Mouse (Mus musculus) cerebellum, adult 2 months (tissue): Measurements from ENCODE around the gene Adcy1. TPM values are rescaled to one million over a fixed set of nuclear protein-coding genes. Genes with fewer than 3 reads are reported as not detected.

Experiments used
- DNase-seq, 2 experiments: peaks; one replicate each; pipeline ENCODE4 v3.0.0; 2021
- H3K27ac ChIP-seq: fragments of 200-500 bp; 2 replicates; pipeline ENCODE4 v1.5.1; 2012; ENCODE audit warnings: low read length, control low read depth, inconsistent platforms; ENCODE audit not compliant: insufficient read depth
- H3K27me3 ChIP-seq: fragments of 200-500 bp; 2 replicates; pipeline ENCODE4 v1.6.1; 2012; ENCODE audit warnings: inconsistent platforms, mild to moderate bottlenecking, low read length, moderate library complexity; ENCODE audit not compliant: control insufficient read depth, insufficient read depth
- H3K4me1 ChIP-seq: fragments of 200-500 bp; 2 replicates; pipeline ENCODE4 v1.6.1; 2011; ENCODE audit warnings: low read length; ENCODE audit not compliant: control insufficient read depth, insufficient read depth
- H3K4me3 ChIP-seq: fragments of 200-500 bp; replicated peaks from 2 replicates; pipeline ENCODE3; 2011; ENCODE audit warnings: mild to moderate bottlenecking, low read depth, low read length, control low read depth; ENCODE audit not compliant: insufficient read depth
- CTCF ChIP-seq: fragments of 200-500 bp; IDR thresholded peaks from 2 replicates; pipeline ENCODE4 v1.5.1; 2011; ENCODE audit warnings: low read depth, mild to moderate bottlenecking, control low read depth, low read length, moderate library complexity, borderline replicate concordance; ENCODE audit not compliant: insufficient read depth
- POLR2A ChIP-seq: fragments of 200-500 bp; IDR thresholded peaks from 2 replicates; pipeline ENCODE4 v1.6.1; 2011; ENCODE audit warnings: low read length, control low read depth, borderline replicate concordance; ENCODE audit not compliant: insufficient read depth
- WGBS: fragments of 180-500 bp; shearing (Covaris S2); methylation state at CpG from one replicate; pipeline ENCODE4 v1.1.7; 2018; 5-methylcytosine and 5-hydroxymethylcytosine counted together
- polyA plus RNA-seq: library from polyadenylated mRNA; depleted of rRNA; stranded (reverse); fragments of >200 nt; gene quantifications from 2 replicates; pipeline ENCODE4 v1.2.3, GENCODE M21; 2012

The Adcy1 gene
- polyA plus RNA-seq, 1 experiment, result 258 TPM

- Histone ChIP-seq H3K4me1 (peaks cover 59% of the 10 kb centered on the region), H3K4me3 (no peak overlapping the region), H3K27ac (peak overlapping the region; percentile 59; the same call in 1 of the 2 replicates), H3K27me3 (no peaks in the 10 kb centered on the region)
- TF ChIP-seq POLR2A (no peak), CTCF (no peak)
- WGBS, result 14% methylated on average over 7 of the region's 7 CpGs
- DNase-seq, result peak; percentile 67 to 78
These were observed 69.6 kb downstream of the Adcy1 start for GRCm38 (mm10) chr11:7132736-7133387.

- Histone ChIP-seq H3K4me3 (no peak overlapping the region), H3K27ac (peak overlapping the region; percentile 34), H3K4me1 (peaks cover 56% of the 10 kb centered on the region), H3K27me3 (no peaks in the 10 kb centered on the region)
- no peak for DNase-seq
- 54% methylated on average over 5 of the region's 5 CpGs for WGBS
- TF ChIP-seq POLR2A (no peak), CTCF (no peak)
These were observed 70.4 kb downstream of the Adcy1 start for GRCm38 (mm10) chr11:7133736-7134135.

- 14% methylated on average over 5 of the region's 5 CpGs for WGBS
- Histone ChIP-seq H3K4me3 (no peak overlapping the region), H3K27me3 (no peaks in the 10 kb centered on the region), H3K27ac (peak overlapping the region; percentile 34; the same call in 1 of the 2 replicates), H3K4me1 (peaks cover 56% of the 10 kb centered on the region)
- TF ChIP-seq POLR2A, result no peak
- no peak for TF ChIP-seq CTCF
- DNase-seq, result peak; percentile 45 to 46
These were observed 71.0 kb downstream of the Adcy1 start for GRCm38 (mm10) chr11:7134319-7134718.

- Histone ChIP-seq H3K27ac (no peak overlapping the region), H3K4me1 (peaks cover 57% of the 10 kb centered on the region), H3K27me3 (no peaks in the 10 kb centered on the region), H3K4me3 (no peak overlapping the region)
- DNase-seq, result peak in 1 of 2 experiments; percentile 13
- TF ChIP-seq CTCF, result no peak
- TF ChIP-seq POLR2A, result no peak
- 58% methylated on average over 6 of the region's 6 CpGs for WGBS
These were observed 72.0 kb downstream of the Adcy1 start for GRCm38 (mm10) chr11:7135301-7135700.

GRCm38 (mm10) chr11:7135763-7136162 is 72.5 kb downstream of the Adcy1 start:
- 8% methylated on average over 9 of the region's 9 CpGs for WGBS
- TF ChIP-seq POLR2A (no peak), CTCF (no peak)
- DNase-seq, result peak in 1 of 2 experiments; percentile 52
- Histone ChIP-seq H3K27me3 (no peaks in the 10 kb centered on the region), H3K4me1 (peaks cover 58% of the 10 kb centered on the region), H3K27ac (peak overlapping the region; percentile 7; the same call in 1 of the 2 replicates), H3K4me3 (no peak overlapping the region)

GRCm38 (mm10) chr11:7136246-7136855 is 73.1 kb downstream of the Adcy1 start:
- peaks cover 62% of the 10 kb centered on the region for H3K4me1 ChIP-seq
- 58% methylated on average over 5 of the region's 5 CpGs for WGBS
- H3K27ac ChIP-seq, result peak overlapping the region; percentile 15; the same call in 1 of the 2 replicates
- TF ChIP-seq POLR2A (no peak), CTCF (no peak)
- H3K27me3 ChIP-seq, result no peaks in the 10 kb centered on the region
- DNase-seq, result no peak
- no peak overlapping the region for H3K4me3 ChIP-seq

GRCm38 (mm10) chr11:7138370-7138769 is 75.1 kb downstream of the Adcy1 start:
- 91% methylated on average over 8 of the region's 8 CpGs for WGBS
- peaks cover 58% of the 10 kb centered on the region for H3K4me1 ChIP-seq
- H3K27me3 ChIP-seq, result no peaks in the 10 kb centered on the region
- no peak overlapping the region for H3K4me3 ChIP-seq
- TF ChIP-seq POLR2A, result no peak
- TF ChIP-seq CTCF, result no peak
- no peak overlapping the region for H3K27ac ChIP-seq
- DNase-seq, result no peak

- no peaks in the 10 kb centered on the region for H3K27me3 ChIP-seq
- TF ChIP-seq CTCF (peak; percentile 69), POLR2A (no peak)
- H3K4me3 ChIP-seq, result no peak overlapping the region
- H3K27ac ChIP-seq, result peak overlapping the region; percentile 31; the same call in 1 of the 2 replicates
- H3K4me1 ChIP-seq, result peaks cover 41% of the 10 kb centered on the region
- 79% methylated on average over 3 of the region's 3 CpGs for WGBS
- DNase-seq, result peak; percentile 65 to 67
These were observed 77.2 kb downstream of the Adcy1 start for GRCm38 (mm10) chr11:7140449-7140848.
